13 mouse cellular contexts compared by ENCODE assay signal in genomic region chr13:112046247-112047211, GRCm38 (mm10).
DNase-seq lines count a peak whose midpoint lies in the region; ATAC-seq and TF ChIP-seq lines count a peak whose summit lies in the region.
"Had no signal": no experiment of that assay in that cellular context is flagged by ENCODE, and none has a peak within 500 bp of the region (broad histone marks: within the 10 kb centered on the region; RNA-seq: fewer than 3 reads in every experiment).

No protein-coding gene starts in this region.

- no peak for TF ChIP-seq CTCF in midbrain, postnatal 0 days (IDR thresholded peaks at IDR 0.05)

- H3K9ac ChIP-seq in heart, embryonic 13.5 days = no peak overlapping the region
- no peak overlapping the region for H3K9ac ChIP-seq in midbrain, postnatal 0 days (replicated peaks; ENCODE audit: low read length, poor library complexity, severe bottlenecking)
- H3K9ac ChIP-seq in midbrain, embryonic 14.5 days (replicated peaks; ENCODE audit: low read length) = no peak overlapping the region
- no peak overlapping the region for H3K9ac ChIP-seq in stomach, embryonic 15.5 days
- no peak overlapping the region for H3K9ac ChIP-seq in forebrain, embryonic 11.5 days (ENCODE audit: low read length)
- H3K9ac ChIP-seq: hindbrain, embryonic 15.5 days had no signal

- no peak for ATAC-seq in heart, embryonic 13.5 days (ENCODE audit: extremely low read depth, insufficient number of reproducible peaks, low FRiP score, low TSS enrichment)
- ATAC-seq in midbrain, postnatal 0 days (ENCODE audit: low FRiP score) = no peak
- no peak for ATAC-seq in midbrain, embryonic 14.5 days (ENCODE audit: low FRiP score, low TSS enrichment)
- ATAC-seq in stomach, embryonic 15.5 days (ENCODE audit: insufficient read depth, low FRiP score, low read depth) = peak; percentile 88; the same call in 1 of the 2 replicates
- ATAC-seq in forebrain, embryonic 11.5 days (replicated peaks; ENCODE audit: low FRiP score) = no peak
- no peak for ATAC-seq in inflammation-experienced regulatory T-cells, adult 6 months

- H3K4me2 ChIP-seq in heart, embryonic 13.5 days = peak overlapping the region; percentile 30; the same call in 1 of the 2 replicates
- H3K4me2 ChIP-seq in midbrain, postnatal 0 days (ENCODE audit: low read depth, low read length, poor library complexity, severe bottlenecking) = no peak overlapping the region
- no peak overlapping the region for H3K4me2 ChIP-seq in midbrain, embryonic 14.5 days (ENCODE audit: low read length)
- no peak overlapping the region for H3K4me2 ChIP-seq in stomach, embryonic 15.5 days
- no peak overlapping the region for H3K4me2 ChIP-seq in forebrain, embryonic 11.5 days (ENCODE audit: low read depth, low read length, severe bottlenecking)
- H3K4me2 ChIP-seq: hindbrain, embryonic 15.5 days had no signal

- 0 out of 2 replicates have a peak, but pooled peaks cover 4% of the 10 kb centered on the region for H3K9me3 ChIP-seq in heart, embryonic 13.5 days
- no peaks in the 10 kb centered on the region for H3K9me3 ChIP-seq in midbrain, postnatal 0 days (ENCODE audit: low read length)
- H3K9me3 ChIP-seq in midbrain, embryonic 14.5 days (ENCODE audit: control insufficient read depth, low read length) = no peaks in the 10 kb centered on the region
- H3K9me3 ChIP-seq in erythroblast, embryonic 14.5 days (ENCODE audit: control insufficient read depth, low read length) = peaks cover 10% of the 10 kb centered on the region
- no peaks in the 10 kb centered on the region for H3K9me3 ChIP-seq in stomach, embryonic 15.5 days
- no peaks in the 10 kb centered on the region for H3K9me3 ChIP-seq in forebrain, embryonic 11.5 days (ENCODE audit: control insufficient read depth, low read length)
- H3K9me3 ChIP-seq: G1E; hindbrain, embryonic 15.5 days; limb, embryonic 10.5 days; midbrain, embryonic 10.5 days had no signal

- peaks cover 23% of the 10 kb centered on the region for H3K4me1 ChIP-seq in heart, embryonic 13.5 days
- H3K4me1 ChIP-seq in midbrain, postnatal 0 days (ENCODE audit: insufficient read depth, low read length) = no peaks in the 10 kb centered on the region
- no peaks in the 10 kb centered on the region for H3K4me1 ChIP-seq in midbrain, embryonic 14.5 days (ENCODE audit: control insufficient read depth, insufficient read depth, low read length)
- H3K4me1 ChIP-seq in erythroblast, embryonic 14.5 days (ENCODE audit: control insufficient read depth) = peaks cover 70% of the 10 kb centered on the region
- H3K4me1 ChIP-seq in stomach, embryonic 15.5 days = no peaks in the 10 kb centered on the region
- no peaks in the 10 kb centered on the region for H3K4me1 ChIP-seq in forebrain, embryonic 11.5 days (replicated peaks; ENCODE audit: control insufficient read depth, insufficient read depth, low read length)
- H3K4me1 ChIP-seq: hindbrain, embryonic 15.5 days; limb, embryonic 10.5 days had no signal

- no peak overlapping the region for H3K4me3 ChIP-seq in heart, embryonic 13.5 days
- no peak overlapping the region for H3K4me3 ChIP-seq in midbrain, postnatal 0 days (ENCODE audit: low read depth, low read length)
- no peak overlapping the region for H3K4me3 ChIP-seq in midbrain, embryonic 14.5 days (replicated peaks; ENCODE audit: low read depth, low read length)
- peak overlapping the region; percentile 55 for H3K4me3 ChIP-seq in erythroblast, embryonic 14.5 days (replicated peaks)
- H3K4me3 ChIP-seq in stomach, embryonic 15.5 days (replicated peaks) = no peak overlapping the region
- no peak overlapping the region for H3K4me3 ChIP-seq in forebrain, embryonic 11.5 days (ENCODE audit: low read depth, low read length)
- H3K4me3 ChIP-seq: hindbrain, embryonic 15.5 days; layer of hippocampus, adult 2 months; limb, embryonic 10.5 days; midbrain, embryonic 10.5 days had no signal

- no peaks in the 10 kb centered on the region for H3K27me3 ChIP-seq in heart, embryonic 13.5 days (replicated peaks)
- no peaks in the 10 kb centered on the region for H3K27me3 ChIP-seq in midbrain, postnatal 0 days (ENCODE audit: insufficient read depth, low read length)
- H3K27me3 ChIP-seq in midbrain, embryonic 14.5 days (ENCODE audit: control insufficient read depth, insufficient read depth, low read length) = no peaks in the 10 kb centered on the region
- H3K27me3 ChIP-seq in erythroblast, embryonic 14.5 days (ENCODE audit: control insufficient read depth) = peaks cover 16% of the 10 kb centered on the region
- no peaks in the 10 kb centered on the region for H3K27me3 ChIP-seq in stomach, embryonic 15.5 days (replicated peaks)
- H3K27me3 ChIP-seq in forebrain, embryonic 11.5 days (ENCODE audit: control insufficient read depth, insufficient read depth, low read length) = no peaks in the 10 kb centered on the region
- H3K27me3 ChIP-seq: hindbrain, embryonic 15.5 days had no signal

- H3K27ac ChIP-seq in heart, embryonic 13.5 days (replicated peaks) = no peak overlapping the region
- H3K27ac ChIP-seq in midbrain, postnatal 0 days (ENCODE audit: low read depth, low read length) = no peak overlapping the region
- H3K27ac ChIP-seq in midbrain, embryonic 14.5 days (replicated peaks; ENCODE audit: low read depth, low read length) = no peak overlapping the region
- no peak overlapping the region for H3K27ac ChIP-seq in stomach, embryonic 15.5 days
- H3K27ac ChIP-seq in forebrain, embryonic 11.5 days (ENCODE audit: low read depth, low read length) = no peak overlapping the region
- H3K27ac ChIP-seq: hindbrain, embryonic 15.5 days; layer of hippocampus, adult 2 months; limb, embryonic 10.5 days; midbrain, embryonic 10.5 days had no signal

- no peak for DNase-seq in heart, adult 18-20 months
- DNase-seq in midbrain, postnatal 0 days (ENCODE audit: low spot score) = peak; percentile 15
- DNase-seq in midbrain, embryonic 14.5 days = no peak
- DNase-seq in forebrain, embryonic 11.5 days (ENCODE audit: low spot score) = no peak

- no peaks in the 10 kb centered on the region for H3K36me3 ChIP-seq in heart, embryonic 13.5 days
- H3K36me3 ChIP-seq in midbrain, postnatal 0 days (ENCODE audit: insufficient read depth, low read length) = no peaks in the 10 kb centered on the region
- no peaks in the 10 kb centered on the region for H3K36me3 ChIP-seq in midbrain, embryonic 14.5 days (ENCODE audit: control insufficient read depth, insufficient read depth, low read length)
- H3K36me3 ChIP-seq in erythroblast, embryonic 14.5 days (ENCODE audit: control insufficient read depth) = peaks cover 14% of the 10 kb centered on the region
- no peaks in the 10 kb centered on the region for H3K36me3 ChIP-seq in stomach, embryonic 15.5 days
- no peaks in the 10 kb centered on the region for H3K36me3 ChIP-seq in forebrain, embryonic 11.5 days (ENCODE audit: control insufficient read depth, insufficient read depth, low read length)
- H3K36me3 ChIP-seq: G1E; hindbrain, embryonic 15.5 days; limb, embryonic 10.5 days; midbrain, embryonic 10.5 days had no signal

- WGBS in heart, embryonic 13.5 days = 75% methylated on average over 15 of the region's 15 CpGs
- 89% methylated on average over 15 of the region's 15 CpGs for WGBS in midbrain, postnatal 0 days
- 92% methylated on average over 15 of the region's 15 CpGs for WGBS in midbrain, embryonic 14.5 days
- WGBS in stomach, embryonic 15.5 days = 80% methylated on average over 15 of the region's 15 CpGs
- 88% methylated on average over 15 of the region's 15 CpGs for WGBS in forebrain, embryonic 11.5 days
